Mouse (Mus musculus): Measurements from ENCODE around the gene Trim2. TPM values are rescaled to one million over a fixed set of nuclear protein-coding genes. Genes with fewer than 3 reads are reported as not detected.

Gene Trim2
- total RNA-seq, 2 experiments from 2014 or later, result 409 to 447 TPM

DNA sequence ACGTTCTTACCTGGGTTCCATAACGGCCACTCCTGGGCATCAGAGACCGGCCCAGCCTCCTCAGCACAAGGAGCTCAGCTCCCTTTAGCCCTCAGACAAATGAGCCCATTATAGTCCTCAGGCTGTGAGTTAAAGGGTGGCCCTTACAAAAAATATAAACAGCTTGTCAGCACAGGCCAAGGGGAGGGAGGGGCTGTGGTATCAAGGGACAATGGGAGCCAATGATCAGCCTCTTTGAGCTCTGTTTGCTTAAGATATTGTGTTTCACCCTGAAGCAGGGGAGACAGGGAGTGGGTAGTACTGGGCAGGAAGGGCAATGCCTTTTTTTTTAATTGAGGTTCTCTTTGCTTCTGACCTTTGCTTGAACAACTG, 36.1 kb downstream of the Trim2 start:
- DNase-seq (ENCODE audit: low spot score in 2 of 2), result no peak
- no peak for TF ChIP-seq CTCF (conservative IDR thresholded peaks at IDR 0.05)
- H3K4me3 ChIP-seq, result peak overlapping the region; percentile 40
- peak overlapping the region; percentile 61 for H3K27ac ChIP-seq

DNA sequence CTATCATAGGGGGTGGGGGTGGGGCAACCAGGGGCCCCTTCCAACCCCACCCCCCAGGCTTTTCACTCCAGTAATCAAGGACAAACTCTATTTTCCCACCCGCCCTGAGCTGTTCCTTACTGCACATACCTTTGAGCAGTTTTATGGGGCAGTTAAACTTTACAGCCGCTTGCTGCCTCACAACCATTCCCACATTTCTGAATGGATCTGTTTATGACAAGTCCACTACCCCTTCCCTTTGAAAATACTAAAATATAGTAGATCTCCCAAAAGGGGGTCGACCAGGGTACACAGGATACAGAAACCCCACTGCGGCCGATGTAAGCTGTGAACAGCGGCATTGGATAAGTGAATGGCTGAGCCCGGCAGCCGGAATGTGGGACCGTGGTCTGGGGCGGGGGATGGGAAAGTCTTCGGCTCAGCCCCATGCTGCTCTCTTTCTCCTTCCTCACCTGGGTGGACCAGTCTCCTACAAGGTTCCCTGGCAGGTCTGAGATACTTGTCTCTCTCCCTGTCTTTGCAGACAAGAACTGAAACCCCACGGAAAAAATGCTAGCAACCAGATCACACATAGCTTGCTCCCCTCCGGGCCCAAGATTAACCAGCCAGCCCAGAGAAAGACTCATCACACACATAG, 36.6 kb downstream of the Trim2 start:
- no peak for TF ChIP-seq CTCF (conservative IDR thresholded peaks at IDR 0.05)
- peak overlapping the region; percentile 40 for H3K4me3 ChIP-seq
- H3K27ac ChIP-seq, result peak overlapping the region; percentile 61; the same call in 1 of the 2 replicates
- no peak for DNase-seq (ENCODE audit: low spot score in 2 of 2)

DNA sequence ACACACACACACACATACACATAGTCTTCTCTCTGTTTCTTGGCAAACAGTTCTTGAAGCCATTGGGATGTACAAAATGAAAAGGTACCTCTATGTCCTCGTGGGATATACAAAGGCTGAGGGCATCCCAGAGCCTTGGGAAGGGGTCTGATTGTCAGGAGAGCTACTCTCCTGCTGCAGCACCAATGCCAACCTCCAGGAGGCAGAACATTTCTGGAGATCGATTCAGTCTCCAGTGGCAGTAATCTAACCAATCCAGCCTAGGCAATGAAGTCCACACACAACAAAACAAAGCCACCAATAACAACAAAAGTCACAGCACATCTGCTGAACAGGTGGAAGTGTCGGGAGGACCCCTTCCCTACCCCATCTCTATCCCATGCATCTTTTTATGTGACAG, 38.2 kb downstream of the Trim2 start:
- peak; percentile 71 for TF ChIP-seq CTCF (conservative IDR thresholded peaks at IDR 0.05)
- H3K4me3 ChIP-seq, result no peak overlapping the region
- no peak overlapping the region for H3K27ac ChIP-seq
- DNase-seq (ENCODE audit: low spot score in 2 of 2), result no peak

DNA sequence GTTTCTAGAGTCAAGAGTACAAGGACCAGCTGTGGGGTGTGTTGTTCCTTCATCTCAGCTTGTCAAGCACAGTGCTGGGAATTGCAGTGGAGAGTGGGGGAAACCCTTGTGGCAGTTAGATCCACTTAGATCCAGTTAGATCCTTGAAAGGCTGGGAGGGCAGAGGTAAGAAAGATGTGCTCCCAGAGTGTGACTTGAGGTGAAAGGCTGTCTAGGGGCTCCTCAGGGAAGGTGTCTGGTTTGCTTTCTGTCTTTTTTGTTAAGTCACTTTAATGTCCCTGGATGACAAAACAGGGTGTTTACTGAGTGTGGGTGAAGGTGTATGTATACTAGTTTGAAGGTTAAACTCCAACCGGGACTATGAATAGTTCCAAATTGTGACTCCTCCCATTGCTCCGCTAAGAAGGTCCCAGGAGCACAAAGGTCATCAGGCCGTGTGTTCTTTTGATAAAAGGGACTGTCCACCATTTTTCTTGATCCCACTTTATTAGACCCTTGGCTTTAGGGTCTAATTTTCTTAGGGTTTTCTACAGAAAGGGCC, 40.2 kb downstream of the Trim2 start:
- no peak overlapping the region for H3K4me3 ChIP-seq
- no peak for TF ChIP-seq CTCF (conservative IDR thresholded peaks at IDR 0.05)
- DNase-seq (ENCODE audit: low spot score in 2 of 2), result no peak
- H3K27ac ChIP-seq, result no peak overlapping the region

DNA sequence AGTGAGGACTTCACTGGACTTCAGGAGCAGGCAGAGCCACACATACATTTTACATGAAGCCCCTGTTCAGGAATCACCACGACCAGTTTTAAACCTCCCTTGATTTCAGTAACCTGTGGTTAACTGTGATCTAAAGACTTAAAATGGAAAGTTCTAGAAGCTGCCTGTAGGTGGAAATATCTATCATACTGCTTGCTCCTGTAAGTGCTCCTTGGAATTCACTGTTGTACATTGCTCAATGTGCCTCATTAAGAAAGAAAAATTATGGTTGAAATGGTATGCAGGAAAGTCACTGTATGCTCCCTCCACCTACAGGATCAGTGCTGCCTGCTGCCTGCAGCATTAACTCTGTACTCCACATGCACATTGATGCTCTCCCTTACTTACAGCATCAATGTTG, 41.6 kb downstream of the Trim2 start:
- TF ChIP-seq CTCF (conservative IDR thresholded peaks at IDR 0.05), result peak; percentile 34; the same call in 1 of the 2 replicates
- DNase-seq (ENCODE audit: low spot score in 2 of 2), result no peak
- H3K4me3 ChIP-seq, result no peak overlapping the region
- H3K27ac ChIP-seq, result no peak overlapping the region

DNA sequence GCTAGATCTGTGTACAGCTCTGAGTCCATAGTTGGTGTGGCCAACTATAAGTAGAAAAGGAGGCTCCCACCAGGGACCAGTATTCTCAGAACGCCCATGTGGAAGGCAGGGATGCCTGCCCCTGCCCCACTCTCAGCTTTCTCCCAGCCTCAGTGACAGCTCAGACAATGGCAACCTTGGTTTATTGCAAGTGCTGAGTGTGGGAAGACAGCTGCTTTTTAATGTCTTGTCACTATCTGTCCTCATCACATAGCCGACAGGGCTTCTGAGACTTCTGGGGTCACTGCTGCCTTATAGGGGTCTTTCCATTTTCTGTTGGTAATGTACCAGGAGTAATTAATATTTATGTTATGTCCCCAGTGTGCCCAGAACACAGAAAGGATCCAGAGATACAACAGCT, 42.3 kb downstream of the Trim2 start:
- no peak overlapping the region for H3K4me3 ChIP-seq
- DNase-seq (ENCODE audit: low spot score in 2 of 2), result no peak
- H3K27ac ChIP-seq, result no peak overlapping the region
- TF ChIP-seq CTCF (conservative IDR thresholded peaks at IDR 0.05), result no peak

DNA sequence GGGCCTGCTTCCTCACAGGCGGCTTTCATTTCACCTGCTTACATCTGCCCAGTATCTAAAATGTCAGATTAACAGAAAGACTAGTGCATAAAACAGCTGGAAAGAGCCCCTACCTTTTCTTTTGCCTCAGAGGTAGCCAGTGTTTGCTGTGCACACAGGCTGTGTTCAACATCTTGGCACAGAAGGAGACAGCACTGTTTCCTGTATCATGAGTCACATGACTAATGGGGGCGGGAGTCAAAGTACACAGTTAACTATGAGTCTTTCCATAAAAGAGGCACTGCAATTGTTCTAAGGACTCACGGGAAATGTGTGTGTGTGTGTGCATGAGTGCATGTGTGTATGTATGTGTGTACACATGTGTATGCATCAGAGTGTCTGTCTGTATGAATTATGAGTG, 43.9 kb downstream of the Trim2 start:
- DNase-seq (ENCODE audit: low spot score in 2 of 2), result no peak
- Histone ChIP-seq H3K4me3 (no peak overlapping the region), H3K27ac (no peak overlapping the region)
- no peak for TF ChIP-seq CTCF (conservative IDR thresholded peaks at IDR 0.05)

DNA sequence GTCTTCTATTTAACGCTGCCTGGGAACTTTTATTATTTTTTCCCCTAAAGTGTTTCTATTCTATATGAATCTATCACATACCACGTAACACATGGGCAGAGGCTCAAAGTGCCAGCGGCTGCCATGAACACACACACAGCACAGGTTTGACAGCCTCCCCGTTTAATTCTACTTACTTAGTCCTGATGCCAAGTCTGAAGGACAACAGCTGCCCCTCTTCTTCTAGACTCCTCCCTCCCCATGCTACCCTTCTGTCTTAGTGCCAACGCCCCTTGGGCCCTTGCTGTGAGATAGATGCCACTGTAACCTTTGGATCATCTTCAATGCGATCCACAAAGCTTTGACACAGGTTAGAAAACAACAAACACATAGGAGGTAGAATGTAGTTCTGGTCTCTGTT, 44.8 kb downstream of the Trim2 start:
- no peak for DNase-seq (ENCODE audit: low spot score in 2 of 2)
- Histone ChIP-seq H3K27ac (no peak overlapping the region), H3K4me3 (no peak overlapping the region)
- no peak for TF ChIP-seq CTCF (conservative IDR thresholded peaks at IDR 0.05)

DNA sequence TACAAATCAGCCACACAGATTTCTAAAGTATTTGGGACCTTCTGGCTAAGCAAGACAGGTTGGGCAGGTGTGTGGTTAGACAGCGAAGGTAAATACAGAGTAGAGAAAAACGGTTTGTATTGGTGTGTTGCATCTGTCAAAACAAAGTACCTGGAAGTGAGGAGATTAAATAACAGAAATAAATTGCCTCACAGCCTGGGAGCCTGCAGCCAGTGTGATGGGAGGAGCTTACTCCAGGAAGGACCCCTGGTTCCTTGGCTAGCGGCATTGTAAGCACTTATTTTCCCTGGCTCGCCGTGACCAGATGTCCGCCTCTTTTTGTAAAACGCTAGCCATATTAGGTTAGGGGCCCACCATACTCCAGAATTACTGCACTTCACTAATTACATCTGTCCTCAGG, 45.8 kb downstream of the Trim2 start:
- no peak for DNase-seq (ENCODE audit: low spot score in 2 of 2)
- no peak for TF ChIP-seq CTCF (conservative IDR thresholded peaks at IDR 0.05)
- Histone ChIP-seq H3K27ac (peak overlapping the region; percentile 99), H3K4me3 (no peak overlapping the region)

DNA sequence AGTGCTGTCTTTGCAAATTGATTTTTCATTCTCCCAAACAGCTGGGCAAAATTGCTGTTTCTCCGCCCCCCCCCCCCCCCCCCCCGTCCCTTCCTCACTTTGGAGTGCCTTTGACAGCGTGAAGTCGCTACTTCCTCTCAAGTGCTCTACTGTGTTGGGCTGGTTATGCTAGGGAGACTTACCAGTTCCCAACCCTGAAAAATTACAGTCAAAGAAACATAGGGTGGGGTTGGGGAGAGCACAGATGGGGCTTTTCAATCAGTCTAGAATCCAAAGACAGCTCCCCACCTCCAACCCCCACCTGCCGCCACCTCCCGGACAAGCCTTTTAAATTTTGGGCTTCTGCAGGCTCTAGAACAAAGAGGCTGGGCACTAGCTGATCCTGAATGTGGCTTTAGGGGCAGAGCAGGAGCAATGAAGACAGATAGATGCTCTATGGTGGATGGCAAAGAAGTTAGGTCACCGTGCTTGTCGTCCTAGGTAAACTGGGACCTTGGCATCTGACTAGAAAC, 46.6 kb downstream of the Trim2 start:
- peak overlapping the region; percentile 99 for H3K27ac ChIP-seq
- DNase-seq (ENCODE audit: low spot score in 2 of 2), result no peak
- no peak for TF ChIP-seq CTCF (conservative IDR thresholded peaks at IDR 0.05)

DNA sequence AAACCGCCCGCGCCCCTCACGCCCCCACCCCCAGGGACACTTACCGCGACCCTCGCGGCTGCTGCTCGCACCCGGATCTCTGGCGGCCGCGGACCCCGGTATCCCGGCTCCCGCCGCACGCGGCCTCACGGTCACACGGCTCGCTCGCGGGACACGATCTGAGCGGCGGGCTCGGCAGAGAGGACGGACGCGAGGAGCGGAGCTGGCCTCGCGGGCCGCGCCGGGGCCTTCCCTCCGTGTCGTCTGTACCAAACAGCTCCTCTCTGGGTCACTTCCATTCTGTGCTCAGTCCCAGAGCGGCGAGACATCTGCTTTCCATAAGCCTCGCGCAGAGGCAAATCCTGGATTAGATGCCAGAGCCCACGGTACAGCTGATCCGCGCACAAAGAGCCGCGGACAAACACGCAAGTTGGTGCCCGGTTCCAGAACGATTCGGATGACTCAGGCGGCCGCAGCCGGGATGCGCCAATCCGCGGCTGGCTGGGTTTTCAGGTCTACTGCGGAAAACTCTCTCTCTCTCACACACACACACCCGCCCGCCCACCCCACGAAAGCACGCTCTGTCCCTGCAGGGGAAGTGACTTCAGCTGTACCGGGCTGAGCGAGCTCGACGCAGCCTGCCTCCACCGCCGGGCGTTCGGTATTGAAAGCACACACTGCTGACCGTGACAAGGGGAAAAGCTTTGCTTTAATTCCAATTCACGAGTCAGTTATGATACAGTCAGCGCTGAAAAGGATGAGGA, 47.2 kb downstream of the Trim2 start:
- peak; percentile 68 to 77 for DNase-seq (ENCODE audit: low spot score in 2 of 2)
- Histone ChIP-seq H3K4me3 (peak overlapping the region; percentile 78), H3K27ac (peak overlapping the region; percentile 99)
- TF ChIP-seq CTCF (conservative IDR thresholded peaks at IDR 0.05), result peak; percentile 22; the same call in 1 of the 2 replicates

More for the DNA sequence above, 46.6 kb downstream of the Trim2 start:
- H3K4me3 ChIP-seq, result peak overlapping the region; percentile 78

DNA sequence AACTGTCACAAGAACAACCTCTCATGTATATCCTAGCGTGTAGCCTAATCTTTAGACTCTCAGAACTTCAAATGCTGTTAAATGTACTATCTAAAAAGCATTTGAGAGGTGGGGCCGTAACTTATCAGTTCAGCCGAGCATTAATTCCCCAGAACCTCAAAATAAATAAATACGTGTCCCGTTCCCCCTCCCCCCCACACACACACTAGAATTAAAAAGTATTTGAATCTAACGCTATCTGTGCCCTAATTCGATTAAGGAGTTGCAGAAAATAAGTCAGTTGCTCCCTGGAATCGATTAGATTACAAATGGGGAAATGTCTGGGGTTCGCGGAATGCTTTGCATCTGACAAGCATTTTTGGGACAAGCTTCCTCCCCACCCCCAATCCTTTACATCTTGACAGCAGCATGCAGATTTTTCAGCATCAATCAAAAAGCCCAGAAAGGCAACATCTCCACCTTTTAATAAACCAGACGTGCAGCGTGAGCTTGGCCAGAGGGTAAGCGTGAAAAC, 48.1 kb downstream of the Trim2 start:
- TF ChIP-seq CTCF (conservative IDR thresholded peaks at IDR 0.05), result no peak
- Histone ChIP-seq H3K27ac (peak overlapping the region; percentile 99), H3K4me3 (peak overlapping the region; percentile 78)
- no peak for DNase-seq (ENCODE audit: low spot score in 2 of 2)

DNA sequence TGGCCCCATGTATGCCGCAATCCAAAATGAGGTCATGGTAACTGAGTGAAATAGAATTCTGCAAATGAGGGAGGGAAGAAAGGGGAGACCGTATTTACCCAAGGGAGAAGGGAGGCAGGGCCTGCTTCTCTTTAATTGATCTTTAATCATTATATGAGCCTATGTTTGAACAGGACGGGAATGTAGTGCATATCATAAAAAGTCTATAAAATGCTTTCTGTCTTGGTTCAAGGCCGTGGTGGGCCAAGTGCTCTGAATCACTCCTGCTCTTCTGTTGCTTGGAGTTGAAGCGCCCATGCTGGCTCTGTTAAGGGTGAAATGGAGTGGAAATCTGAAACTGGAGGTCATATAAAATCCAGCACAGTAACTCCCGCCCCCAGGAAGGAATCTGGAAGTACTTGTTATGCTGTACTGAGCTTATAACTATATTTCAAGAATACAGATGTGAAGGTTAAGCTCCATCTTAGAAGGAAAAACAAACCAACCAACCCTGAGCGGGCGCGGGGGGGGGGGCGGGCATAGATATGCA, 48.6 kb downstream of the Trim2 start:
- DNase-seq (ENCODE audit: low spot score in 2 of 2), result no peak
- H3K4me3 ChIP-seq, result peak overlapping the region; percentile 78
- TF ChIP-seq CTCF (conservative IDR thresholded peaks at IDR 0.05), result no peak
- H3K27ac ChIP-seq, result peak overlapping the region; percentile 99
